Mouse (Mus musculus) yolk sac, embryonic 10.5 days (tissue): ENCODE data around the gene Thap8.
A peak's percentile ranks its signal among the peaks of the same experiment; 100 is the strongest.

Experiments
- DNase-seq: peaks from one replicate; pipeline ENCODE4 v3.0.0-alpha.2; 2017; ENCODE audit warnings: low spot score

The Thap8 gene

DNA sequence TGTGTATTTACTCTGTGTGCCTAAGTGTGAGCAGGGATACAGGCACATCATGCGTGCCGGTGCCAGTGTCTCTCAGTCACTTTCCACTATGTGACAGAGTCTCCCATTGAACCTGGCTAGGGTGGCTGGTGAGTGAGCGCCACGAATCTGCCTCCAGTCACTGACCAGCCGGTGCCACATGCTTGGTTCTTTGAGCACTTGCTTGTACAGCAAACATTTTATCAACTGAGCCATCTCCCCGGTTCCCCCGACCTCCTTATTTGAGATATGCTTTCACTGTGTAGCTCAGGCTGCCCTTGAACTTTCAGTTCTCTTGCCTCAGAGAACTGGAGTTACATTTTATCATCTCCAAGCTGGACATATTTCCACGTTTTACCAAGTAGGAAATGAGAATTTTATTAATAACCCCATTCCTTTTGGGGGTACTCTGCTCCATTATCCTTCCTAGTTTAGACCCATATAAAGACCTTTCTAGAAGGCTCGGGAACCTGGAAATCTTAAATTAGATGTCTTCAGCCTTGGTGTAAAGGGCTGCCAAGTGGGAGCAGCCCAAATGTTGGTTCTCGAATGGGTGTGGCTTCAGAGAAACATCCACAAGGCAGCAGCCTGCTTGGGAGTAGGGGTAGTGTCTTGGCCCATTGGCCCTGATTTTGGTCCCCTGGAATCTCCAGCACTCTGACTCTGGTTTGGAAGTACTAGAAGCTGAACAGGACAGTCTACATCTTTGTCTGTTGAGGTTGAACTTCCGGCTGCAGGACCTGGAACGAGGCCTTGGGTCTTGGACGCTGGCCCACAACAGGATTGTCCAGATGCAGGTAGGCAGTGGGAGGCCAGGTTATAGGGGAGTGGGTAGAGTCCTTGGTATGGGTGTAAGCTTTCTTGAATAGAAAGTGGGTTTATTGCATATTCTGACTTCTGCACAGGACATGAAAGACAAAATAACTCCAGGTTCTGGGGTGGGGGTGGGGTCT lies 36.0 kb downstream of the Thap8 start:
- DNase-seq: no peak

DNA sequence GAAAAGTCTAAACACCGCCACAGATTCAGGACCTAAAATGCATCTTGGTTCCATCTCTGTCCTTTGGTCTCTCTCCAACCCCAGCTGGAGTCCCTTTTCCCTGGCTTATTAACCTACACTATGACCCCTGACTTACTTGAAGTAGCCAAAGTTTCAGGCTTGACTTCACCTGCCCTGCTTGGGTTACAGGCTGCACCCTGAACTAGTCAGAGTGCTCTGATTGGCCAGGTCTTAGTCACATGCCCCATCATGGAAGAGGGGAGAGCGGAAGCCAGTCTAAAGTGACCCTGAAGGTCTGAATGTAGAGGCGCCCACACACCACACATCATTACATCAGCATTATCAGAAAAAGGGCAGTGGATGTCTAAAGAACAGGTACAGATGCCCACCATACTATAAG lies 38.2 kb downstream of the Thap8 start:
- no peak for DNase-seq

DNA sequence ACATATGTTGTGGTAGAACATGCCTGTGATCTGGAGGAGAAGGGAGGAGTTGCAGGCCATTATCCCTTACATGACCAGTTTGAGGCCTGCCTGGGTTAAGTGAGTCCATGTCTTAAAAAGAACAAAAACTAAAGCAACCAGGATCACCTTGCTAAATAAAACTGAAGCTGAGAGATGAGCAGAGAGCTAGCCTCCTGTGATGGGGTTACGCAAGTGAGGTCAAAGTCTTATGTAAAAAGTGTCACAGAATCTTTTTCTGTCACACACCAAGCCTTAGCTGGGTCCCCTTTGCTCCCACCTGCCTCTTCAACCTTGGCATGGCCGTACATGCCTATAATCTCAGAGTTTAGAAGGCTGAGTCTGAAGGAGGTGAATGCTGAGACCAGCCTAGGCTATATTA lies 41.1 kb downstream of the Thap8 start:
- DNase-seq: peak; percentile 61

GRCm38 (mm10) chr7:30321539-30322284 lies 41.8 kb downstream of the Thap8 start, which contains the start of gene E130208F15Rik:
Gene E130208F15Rik, plus strand, starts transcription at chr7:30321740.
- peak; percentile 81 for DNase-seq

GRCm38 (mm10) chr7:30322285-30322667 lies 42.4 kb downstream of the Thap8 start:
- peak; percentile 97 for DNase-seq

- no peak for DNase-seq
Observed at GRCm38 (mm10) chr7:30322865-30323264, 43.0 kb downstream of the Thap8 start.

GRCm38 (mm10) chr7:30323795-30324194 lies 43.9 kb downstream of the Thap8 start, which contains the start of gene Sdhaf1:
Gene Sdhaf1, minus strand, starts transcription at chr7:30323895.
- DNase-seq: no peak

- DNase-seq: no peak
Observed at GRCm38 (mm10) chr7:30324300-30324944, 44.5 kb downstream of the Thap8 start.

GRCm38 (mm10) chr7:30325364-30325763 lies 45.5 kb downstream of the Thap8 start:
- no peak for DNase-seq

DNA sequence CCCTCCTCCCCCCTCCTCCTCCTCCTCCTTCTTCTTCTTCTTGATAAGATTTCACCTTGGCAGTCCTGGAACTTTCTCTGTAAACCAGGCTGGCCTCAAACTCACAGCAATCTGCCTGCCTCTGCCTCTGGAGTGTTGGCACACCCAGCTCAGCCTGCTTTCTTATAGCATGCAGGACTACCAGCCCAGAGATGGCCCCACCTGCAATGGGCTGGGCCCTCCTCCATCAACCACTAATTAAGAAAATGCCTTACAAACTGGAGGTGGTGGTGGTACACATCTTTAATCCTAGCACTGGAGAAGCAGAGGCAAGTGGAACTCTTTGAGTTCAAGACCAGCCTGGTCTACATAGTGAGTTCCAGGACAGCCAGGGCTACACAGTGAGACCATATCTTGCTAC lies 46.5 kb downstream of the Thap8 start:
- no peak for DNase-seq

DNA sequence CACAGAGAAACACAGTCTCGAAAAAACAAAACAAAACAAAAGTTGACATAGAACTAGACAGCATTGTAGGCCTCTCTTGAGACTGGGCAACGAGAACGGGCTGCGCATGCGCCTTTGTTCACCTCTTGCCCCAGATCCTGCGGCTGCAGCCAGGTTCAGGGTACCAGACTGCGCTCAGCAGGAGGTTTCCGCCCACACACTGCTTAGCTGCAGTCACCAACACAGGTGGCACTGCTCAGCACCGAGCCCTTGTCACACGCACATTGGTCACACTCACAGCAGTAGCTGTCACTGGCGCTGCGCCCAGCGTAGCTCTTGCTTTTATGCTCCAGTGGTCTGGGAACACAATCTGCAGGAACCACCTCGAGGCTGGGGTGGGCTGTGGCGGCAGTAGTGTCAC lies 47.2 kb downstream of the Thap8 start:
- no peak for DNase-seq

DNA sequence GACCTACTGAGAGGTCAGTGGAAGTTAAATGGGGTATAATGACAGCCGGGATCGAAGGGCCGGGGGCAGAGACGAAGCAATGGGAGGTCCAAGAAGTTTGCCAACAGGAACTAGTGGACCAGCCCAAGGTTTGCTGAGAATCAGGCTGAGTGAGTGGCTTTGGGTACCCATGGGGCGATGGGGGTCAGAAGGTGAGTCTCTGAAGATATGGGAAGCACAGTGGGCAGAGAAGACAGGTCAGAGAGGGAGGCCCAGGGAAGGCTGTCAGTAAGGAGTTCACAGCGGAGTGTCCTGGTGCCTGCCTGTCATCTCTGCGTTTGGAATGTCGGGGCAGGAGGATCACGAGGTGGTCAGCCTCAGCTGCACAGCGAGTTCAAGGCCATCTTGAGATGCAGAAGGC lies 48.5 kb downstream of the Thap8 start:
- no peak for DNase-seq

GRCm38 (mm10) chr7:30331887-30332286 lies 52.0 kb downstream of the Thap8 start:
- DNase-seq: peak; percentile 71

GRCm38 (mm10) chr7:30332622-30333259 lies 52.8 kb downstream of the Thap8 start:
- DNase-seq: no peak

GRCm38 (mm10) chr7:30333436-30333835 lies 53.5 kb downstream of the Thap8 start:
- DNase-seq: no peak

- no peak for DNase-seq
Observed at GRCm38 (mm10) chr7:30334563-30334962, 54.7 kb downstream of the Thap8 start.

- DNase-seq: no peak
Observed at GRCm38 (mm10) chr7:30335688-30336087, 55.8 kb downstream of the Thap8 start.

GRCm38 (mm10) chr7:30336384-30336783 lies 56.5 kb downstream of the Thap8 start:
- DNase-seq: peak; percentile 66

DNA sequence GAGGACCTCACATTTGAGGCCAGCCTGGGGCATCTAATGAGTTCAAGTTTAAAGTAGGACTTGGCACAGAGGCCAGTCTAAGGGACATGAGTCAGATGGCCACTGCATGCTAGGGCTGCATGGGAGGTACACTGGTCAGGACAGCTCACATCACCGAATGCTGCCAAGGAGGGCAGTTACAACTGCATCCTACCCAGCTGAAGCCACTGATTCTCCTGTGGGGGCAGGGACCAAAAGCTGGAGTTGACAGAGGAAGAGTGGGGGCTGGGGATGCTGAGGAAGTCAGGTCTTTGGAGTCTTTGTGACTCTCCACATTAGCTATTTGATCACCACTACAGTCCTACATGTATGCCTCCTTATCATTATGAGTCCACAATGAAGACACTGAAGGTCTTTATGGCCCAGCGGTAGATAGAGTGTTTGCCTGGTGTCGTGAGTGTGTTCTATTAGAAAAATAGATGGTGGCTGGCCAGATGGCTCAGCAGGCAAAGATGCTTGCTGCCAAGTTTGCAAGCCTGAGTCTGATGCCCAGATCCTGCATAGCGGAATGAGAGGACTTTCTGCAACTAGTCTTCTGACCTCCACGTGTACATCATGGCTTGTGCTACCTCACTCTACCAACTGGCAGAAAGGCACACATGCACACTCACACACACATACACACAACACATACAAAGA lies 59.7 kb downstream of the Thap8 start:
- DNase-seq: no peak
